7 mouse cellular contexts compared by ENCODE assay signal in the genomic region with DNA sequence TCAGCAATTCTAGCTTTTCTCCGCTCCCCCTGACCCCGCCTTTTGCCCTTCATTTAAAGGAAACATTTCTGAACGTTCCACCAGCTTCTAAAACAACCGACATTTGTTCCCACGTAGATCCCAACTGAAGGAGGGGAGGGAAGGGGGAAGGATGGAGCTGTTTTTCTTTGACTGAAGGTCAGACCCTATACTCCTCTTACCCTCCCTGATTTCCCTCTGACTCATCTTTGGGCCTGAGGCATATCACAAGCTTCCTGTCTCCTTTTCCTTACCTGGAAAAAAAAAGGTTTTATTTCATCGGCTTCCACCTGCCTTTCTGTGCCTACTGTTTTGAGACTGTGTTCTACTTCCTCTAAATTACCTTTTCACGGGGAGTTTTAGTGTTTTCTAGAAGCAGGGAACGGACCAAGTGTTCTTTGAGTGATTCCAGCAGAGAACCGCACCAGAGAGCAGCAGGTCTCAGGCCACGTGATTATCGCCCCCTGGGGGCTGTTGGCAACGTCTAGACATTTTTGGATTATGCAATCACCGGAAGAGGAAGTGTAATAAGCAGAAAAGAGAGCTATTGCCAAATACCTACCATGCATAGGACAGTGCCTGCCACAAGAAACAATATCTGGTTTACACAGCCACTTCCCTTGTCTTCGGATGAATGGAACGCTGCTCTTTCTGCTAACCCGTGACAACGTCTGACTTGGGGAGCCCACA.
DNase-seq lines count a peak whose midpoint lies in the region; ATAC-seq and TF ChIP-seq lines count a peak whose summit lies in the region.

No protein-coding gene starts in this region.

- peak; percentile 89 for ATAC-seq in Patski
- peak; percentile 96 for ATAC-seq in common myeloid progenitor, adult 5-6 weeks (replicated peaks; ENCODE audit: low read depth, poor library complexity, severe bottlenecking)
- ATAC-seq in hematopoietic stem cell, adult 5-6 weeks (replicated peaks in 1 of 2; ENCODE audit: insufficient read depth in 1 of 2, low FRiP score in 2 of 2, low TSS enrichment in 1 of 2, low read depth in 1 of 2, poor library complexity in 2 of 2, severe bottlenecking in 2 of 2): peak; percentile 89 to 94

- no peak overlapping the region for H3K27ac ChIP-seq in liver, adult 2 months (replicated peaks; ENCODE audit: insufficient read depth, low read depth, low read length)

- H3K36me3 ChIP-seq in liver, adult 2 months (ENCODE audit: control insufficient read depth, insufficient read depth, low read length): no peaks in the 10 kb centered on the region

- no peak for TF ChIP-seq POLR2A in liver, adult 2 months (IDR thresholded peaks at IDR 0.05; ENCODE audit: extremely low read depth, insufficient read depth, low read length)

- 43% methylated on average over 17 of the region's 17 CpGs for WGBS in liver, adult 2 months

- H3K4me3 ChIP-seq in liver, adult 2 months (ENCODE audit: insufficient read depth, low read depth, low read length): no peak overlapping the region

- CTCF ChIA-PET in Patski (lab: Charles Lee): interaction anchor here (0.9 to 2.2 kb wide), 18 partner anchors 10 to 575 kb away, joined by 3 to 14 read pairs (median 4); partner anchors contain the start of gene Tnik

- no peaks in the 10 kb centered on the region for H3K79me2 ChIP-seq in liver, adult 2 months (ENCODE audit: control insufficient read depth, insufficient read depth, low read length)

- H3K4me1 ChIP-seq in liver, adult 2 months (ENCODE audit: control insufficient read depth, insufficient read depth, low read length): no peaks in the 10 kb centered on the region

- H3K9ac ChIP-seq in liver, adult 2 months (ENCODE audit: low read depth, low read length): no peak overlapping the region

- no peak for TF ChIP-seq CTCF in Patski (IDR thresholded peaks at IDR 0.05)
- no peak for TF ChIP-seq CTCF in liver, adult 2 months (IDR thresholded peaks at IDR 0.05; ENCODE audit: low read depth, low read length)

- POLR2A ChIA-PET in Patski (lab: Charles Lee): interaction anchor here (0.5 to 1.4 kb wide), 9 partner anchors 15 to 540 kb away, joined by 3 to 7 read pairs (median 3); no protein-coding TSS in a partner anchor

- no peaks in the 10 kb centered on the region for H3K27me3 ChIP-seq in Patski
- no peaks in the 10 kb centered on the region for H3K27me3 ChIP-seq in liver, adult 2 months (ENCODE audit: control insufficient read depth, insufficient read depth, low read length)

- peak; percentile 65 to 81 for DNase-seq in CD8-positive naive resting alpha-beta T cell, adult 2 months (ENCODE audit: low read depth in 2 of 2, low spot score in 2 of 2)
- peak; percentile 97 for DNase-seq in Patski (ENCODE audit: low read depth, low spot score)
- DNase-seq in liver, adult 2 months (ENCODE audit: extremely low read depth, low read depth, low spot score): peak; percentile 13
- peak; percentile 89 for DNase-seq in naive thymus-derived CD4-positive, alpha-beta T cell, adult 2 months (ENCODE audit: low read depth)
- DNase-seq in thymus, postnatal 14 days: peak; percentile 84

- in situ Hi-C loops in Patski (cut with MboI; ENCODE audit: low pct_unique_long_range_greater_than_20kb): loop anchor here (25.0 kb wide), 1 partner anchor 791 kb away; no protein-coding TSS in a partner anchor

Comparison
In these comparisons a context has a peak if more than half of its experiments do, and no peak if none do; other contexts are left out.
1. DNase-seq: peak in every context shown above with its lines; median percentile 97 in Patski; 89 in naive thymus-derived CD4-positive, alpha-beta T cell, adult 2 months; 84 in thymus, postnatal 14 days; 73 in CD8-positive naive resting alpha-beta T cell, adult 2 months; 13 in liver, adult 2 months.